In the genomic region with DNA sequence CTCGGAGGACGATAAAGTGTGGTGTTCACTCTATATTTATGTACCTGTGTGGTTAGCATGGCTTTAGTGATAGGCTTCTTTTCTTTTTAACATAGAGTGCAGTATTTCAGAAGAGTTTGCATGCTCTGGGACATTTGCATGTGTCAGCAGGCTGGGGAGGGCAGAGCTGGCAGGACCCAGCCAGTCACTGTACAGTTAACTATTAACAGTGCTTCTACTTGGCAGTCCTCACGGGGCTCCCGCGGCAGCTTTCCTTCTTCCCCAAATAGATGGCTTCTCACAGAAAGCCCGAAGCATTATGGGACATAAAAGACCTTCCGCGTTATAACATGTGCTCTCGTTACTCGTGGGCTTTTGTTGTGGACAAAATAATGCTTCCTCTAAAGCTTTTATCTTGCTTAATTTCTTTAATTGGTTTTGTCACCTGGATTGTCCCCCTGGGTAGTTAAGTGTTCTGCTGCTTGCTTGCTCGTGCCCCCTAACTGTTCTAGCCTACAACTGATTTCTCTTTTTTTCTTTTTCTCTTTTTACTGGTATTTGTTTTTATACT, we compare ENCODE assay signal across 10 mouse cellular contexts.
A peak's percentile ranks its signal among the peaks of the same experiment; 100 is the strongest.
DNase-seq lines count a peak whose midpoint lies in the region; ATAC-seq and TF ChIP-seq lines count a peak whose summit lies in the region.
"Had no signal": no experiment of that assay in that cellular context is flagged by ENCODE, and none has a peak within 500 bp of the region (broad histone marks: within the 10 kb centered on the region; RNA-seq: fewer than 3 reads in every experiment).

No protein-coding gene starts in this region.

- peak; percentile 65 for DNase-seq in gastrocnemius, adult 2 months
- no peak for DNase-seq in gastrocnemius, postnatal 4 days (ENCODE audit: low spot score in 2 of 2)
- peak; percentile 16 to 17 for DNase-seq in left cerebral cortex, postnatal 14 days (ENCODE audit: low spot score in 2 of 2)
- DNase-seq in left cerebral cortex, postnatal 4 days, result no peak
- no peak for DNase-seq in ovary, postnatal 14 days (ENCODE audit: low spot score)
- DNase-seq in B cell, adult 2 months, result no peak
- DNase-seq: gastrocnemius, postnatal 36 days had no signal

- no peak overlapping the region for H3K4me2 ChIP-seq in kidney, embryonic 15.5 days
- H3K4me2 ChIP-seq: liver, embryonic 15.5 days had no signal

- no peak for TF ChIP-seq POLR2A in ES-Bruce4 (IDR thresholded peaks at IDR 0.05; ENCODE audit: insufficient read depth, low read length)

- peak overlapping the region; percentile 67 for H3K27ac ChIP-seq in gastrocnemius, adult 2 months
- peak overlapping the region; percentile 45; the same call in 1 of the 2 replicates for H3K27ac ChIP-seq in ES-Bruce4 (ENCODE audit: insufficient read depth, low read length)
- no peak overlapping the region for H3K27ac ChIP-seq in kidney, embryonic 15.5 days
- H3K27ac ChIP-seq: liver, embryonic 15.5 days had no signal

- H3K4me3 ChIP-seq in gastrocnemius, adult 2 months, result peak overlapping the region; percentile 36
- H3K4me3 ChIP-seq in ES-Bruce4 (ENCODE audit: low read depth, low read length), result no peak overlapping the region
- no peak overlapping the region for H3K4me3 ChIP-seq in kidney, embryonic 15.5 days (replicated peaks)
- H3K4me3 ChIP-seq: liver, embryonic 15.5 days had no signal

- TF ChIP-seq EP300 in ES-Bruce4 (IDR thresholded peaks at IDR 0.05; ENCODE audit: insufficient read depth, low read depth, low read length), result no peak

- 73% methylated on average over 11 of the region's 11 CpGs for WGBS in kidney, embryonic 15.5 days

- peaks cover 2% of the 10 kb centered on the region for H3K4me1 ChIP-seq in ES-Bruce4 (ENCODE audit: control insufficient read depth, insufficient read depth, low read length)
- no peaks in the 10 kb centered on the region for H3K4me1 ChIP-seq in kidney, embryonic 15.5 days

- no peak overlapping the region for H3K9ac ChIP-seq in ES-Bruce4 (ENCODE audit: low read depth, poor library complexity, severe bottlenecking)
- H3K9ac ChIP-seq in kidney, embryonic 15.5 days, result no peak overlapping the region
- H3K9ac ChIP-seq: liver, embryonic 15.5 days had no signal

- no peaks in the 10 kb centered on the region for H3K9me3 ChIP-seq in ES-Bruce4 (replicated peaks; ENCODE audit: control insufficient read depth, insufficient read depth, low read length, poor library complexity, severe bottlenecking)
- H3K9me3 ChIP-seq in kidney, embryonic 15.5 days (replicated peaks), result no peaks in the 10 kb centered on the region
- H3K9me3 ChIP-seq: liver, embryonic 15.5 days had no signal

- no peak for TF ChIP-seq CTCF in gastrocnemius, adult 2 months (IDR thresholded peaks at IDR 0.05)
- TF ChIP-seq CTCF in ES-Bruce4 (IDR thresholded peaks at IDR 0.05; ENCODE audit: low read depth, low read length), result no peak

- H3K27me3 ChIP-seq in ES-Bruce4 (ENCODE audit: control insufficient read depth, insufficient read depth, low read length, poor library complexity, severe bottlenecking), result no peaks in the 10 kb centered on the region
- no peaks in the 10 kb centered on the region for H3K27me3 ChIP-seq in kidney, embryonic 15.5 days
- H3K27me3 ChIP-seq: liver, embryonic 15.5 days had no signal

- intact Hi-C loops in gastrocnemius, adult 2 months (cut with DNase I), result loop anchor here (10.0 kb wide), 1 partner anchor 210 kb away; no protein-coding TSS in a partner anchor
- intact Hi-C loops in left cerebral cortex, postnatal 14 days (cut with DNase I), result no loop called here
- intact Hi-C loops in left cerebral cortex, postnatal 4 days (cut with DNase I), result no loop called here

- peak; percentile 69 for ATAC-seq in kidney, embryonic 15.5 days (replicated peaks; ENCODE audit: low FRiP score)

- no peaks in the 10 kb centered on the region; the same call in 1 of the 2 replicates for H3K36me3 ChIP-seq in ES-Bruce4 (ENCODE audit: control insufficient read depth, insufficient read depth, low read length, poor library complexity, severe bottlenecking)
- peaks cover 34% of the 10 kb centered on the region for H3K36me3 ChIP-seq in kidney, embryonic 15.5 days

Comparison
In these comparisons a context has a peak if more than half of its experiments do, and no peak if none do; other contexts are left out.
1. DNase-seq: peak in gastrocnemius, adult 2 months (single experiment) and left cerebral cortex, postnatal 14 days (2 of 2); none in gastrocnemius, postnatal 4 days (0 of 2), left cerebral cortex, postnatal 4 days (single experiment), ovary, postnatal 14 days (single experiment) and B cell, adult 2 months (0 of 2).